Mouse (Mus musculus): ENCODE measurements around the gene Gm10337.
A peak's percentile ranks its signal among the peaks of the same experiment; 100 is the strongest.

DNA sequence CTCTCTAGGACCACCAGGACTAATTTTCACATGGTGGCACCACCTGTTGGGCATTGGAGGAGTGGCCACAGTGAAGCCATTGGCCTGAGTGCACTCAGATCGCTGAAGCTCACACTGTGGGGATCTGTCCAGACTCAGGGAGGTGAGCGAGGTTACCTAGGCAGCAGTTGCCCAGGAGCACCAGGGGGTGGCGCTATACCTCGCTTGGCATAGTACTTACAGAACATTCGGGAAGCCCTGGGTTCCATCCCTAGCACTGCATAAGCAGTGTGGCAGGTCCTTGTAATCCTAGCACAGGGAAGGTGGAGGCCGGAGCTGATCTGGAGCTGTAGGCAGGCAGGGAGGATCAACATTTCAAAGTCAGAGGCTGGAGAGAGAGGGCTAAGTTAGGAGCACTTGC, 47.5 kb upstream of the Gm10337 start:
- TF ChIP-seq CTCF (IDR thresholded peaks at IDR 0.05) (peak; percentile 63), EP300 (IDR thresholded peaks at IDR 0.05) (no peak)
